Mouse (Mus musculus): ENCODE measurements at regions not wholly inside any gene's neighbourhood (a gene's known extent, or its start where the extent isn't known, plus 50 kb on each side); places are given as distances from the start of the nearest gene placed in this dataset.
A peak's percentile ranks its signal among the peaks of the same experiment; 100 is the strongest.

DNA sequence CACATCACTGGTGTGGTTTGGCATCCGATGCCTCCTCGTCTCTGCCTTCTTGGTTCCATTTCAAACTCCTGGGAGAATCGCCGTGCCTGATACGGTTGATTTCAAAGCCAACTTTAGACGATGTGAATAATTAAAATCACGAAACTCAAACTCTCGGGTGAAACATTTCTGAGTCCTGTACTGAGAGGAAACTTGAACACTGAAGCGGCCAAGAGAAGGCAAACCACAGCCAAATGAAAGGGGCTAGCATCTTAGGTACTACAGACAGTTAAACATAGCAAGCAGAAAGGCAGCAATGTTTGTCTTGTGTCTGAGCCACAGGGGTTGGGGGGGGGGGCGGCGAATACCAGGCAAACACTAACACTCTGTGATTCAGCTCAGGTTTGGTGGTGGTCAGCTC is 588.1 kb upstream of the Klf4 start:
- no peak overlapping the region for H3K4me2 ChIP-seq (ENCODE audit: low read depth, low read length)
- H3K9ac ChIP-seq (ENCODE audit: low read length): no peak overlapping the region
- no peaks in the 10 kb centered on the region for H3K27me3 ChIP-seq (ENCODE audit: control insufficient read depth, insufficient read depth, low read length)
- no peak overlapping the region for H3K27ac ChIP-seq (ENCODE audit: low read length)
- no peaks in the 10 kb centered on the region for H3K9me3 ChIP-seq (replicated peaks; ENCODE audit: control insufficient read depth, low read length)
- 82% methylated on average over 11 of the region's 11 CpGs for WGBS
- no peaks in the 10 kb centered on the region for H3K4me1 ChIP-seq (ENCODE audit: control insufficient read depth, insufficient read depth, low read length)
- no peak overlapping the region for H3K4me3 ChIP-seq (replicated peaks; ENCODE audit: low read length)
- H3K36me3 ChIP-seq (ENCODE audit: control insufficient read depth, insufficient read depth, low read length): no peaks in the 10 kb centered on the region
- no peak for ATAC-seq (ENCODE audit: insufficient read depth, low FRiP score)

DNA sequence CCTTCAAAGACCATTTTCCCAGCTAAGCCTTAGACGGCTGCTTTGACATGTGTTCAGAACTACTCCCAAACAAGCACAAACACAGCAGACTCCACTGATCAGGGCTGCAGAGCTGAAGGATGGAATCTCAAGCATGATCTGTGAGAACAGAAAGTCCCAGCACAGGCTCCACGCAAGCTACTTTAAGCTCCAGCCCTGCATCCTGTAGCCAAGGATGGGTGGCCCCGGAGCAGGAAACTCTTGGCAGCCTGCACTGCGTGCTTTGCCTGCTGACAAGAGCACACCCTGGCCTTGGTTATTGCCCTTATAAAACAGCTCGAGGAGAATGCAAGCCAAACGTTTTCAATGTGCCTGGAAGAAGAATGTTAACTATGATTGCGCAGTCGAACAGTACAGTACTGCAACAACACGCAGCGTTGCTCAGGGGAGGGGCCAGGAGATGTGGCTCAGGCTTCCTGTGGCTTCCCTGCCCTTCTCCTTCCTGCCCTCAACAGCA is 581.5 kb upstream of the Klf4 start:
- H3K4me3 ChIP-seq (replicated peaks; ENCODE audit: low read length): no peak overlapping the region
- ATAC-seq (ENCODE audit: insufficient read depth, low FRiP score): peak; percentile 95
- peaks cover 4% of the 10 kb centered on the region; the same call in 1 of the 2 replicates for H3K4me1 ChIP-seq (ENCODE audit: control insufficient read depth, insufficient read depth, low read length)
- no peaks in the 10 kb centered on the region for H3K36me3 ChIP-seq (ENCODE audit: control insufficient read depth, insufficient read depth, low read length)
- H3K9ac ChIP-seq (ENCODE audit: low read length): peak overlapping the region; percentile 45
- H3K27me3 ChIP-seq (ENCODE audit: control insufficient read depth, insufficient read depth, low read length): no peaks in the 10 kb centered on the region
- H3K4me2 ChIP-seq (ENCODE audit: low read depth, low read length): peak overlapping the region; percentile 40
- WGBS: 9% methylated on average over 10 of the region's 10 CpGs
- peak overlapping the region; percentile 94 for H3K27ac ChIP-seq (ENCODE audit: low read length)
- no peaks in the 10 kb centered on the region for H3K9me3 ChIP-seq (replicated peaks; ENCODE audit: control insufficient read depth, low read length)

DNA sequence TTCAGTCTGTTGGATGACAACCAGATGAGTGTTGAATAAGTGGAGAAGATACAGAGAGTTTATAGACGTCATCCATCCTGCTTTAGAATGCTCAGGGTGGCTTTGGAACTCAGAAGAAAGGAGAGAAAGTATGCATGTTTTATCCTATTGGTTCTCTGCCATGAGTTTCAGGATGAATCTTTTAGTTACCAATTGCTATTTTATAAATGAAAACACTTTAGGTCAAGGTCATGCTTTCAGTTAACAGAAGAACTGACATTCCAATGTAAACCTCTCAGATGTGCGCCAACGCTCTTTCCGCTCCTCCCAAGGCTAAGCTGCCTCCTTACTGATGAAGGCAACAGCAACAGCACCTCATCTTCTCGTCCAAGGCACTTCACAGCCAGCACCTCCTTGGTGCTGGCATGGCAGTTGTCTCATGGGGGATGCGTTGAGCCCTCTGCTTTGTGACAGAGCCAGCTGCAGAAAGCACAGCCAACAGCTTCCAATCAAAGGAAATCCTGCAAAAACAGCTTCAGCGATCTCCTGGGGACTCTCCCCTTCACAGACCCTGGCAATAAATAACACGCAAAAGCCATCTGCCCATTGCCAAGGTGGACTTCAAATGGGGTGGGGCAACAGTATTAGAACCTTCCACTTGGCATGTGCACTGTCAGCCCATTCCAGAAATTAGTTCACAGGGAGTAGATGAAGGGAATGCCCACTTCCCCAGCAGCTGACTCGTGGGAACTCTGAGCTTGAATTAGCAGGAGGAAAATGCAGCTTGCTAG is 580.9 kb upstream of the Klf4 start:
- H3K27ac ChIP-seq (ENCODE audit: low read length): peak overlapping the region; percentile 94
- no peaks in the 10 kb centered on the region for H3K36me3 ChIP-seq (ENCODE audit: control insufficient read depth, insufficient read depth, low read length)
- H3K4me1 ChIP-seq (ENCODE audit: control insufficient read depth, insufficient read depth, low read length): peaks cover 4% of the 10 kb centered on the region; the same call in 1 of the 2 replicates
- 31% methylated on average over 9 of the region's 9 CpGs for WGBS
- H3K9me3 ChIP-seq (replicated peaks; ENCODE audit: control insufficient read depth, low read length): no peaks in the 10 kb centered on the region
- H3K27me3 ChIP-seq (ENCODE audit: control insufficient read depth, insufficient read depth, low read length): no peaks in the 10 kb centered on the region
- no peak overlapping the region for H3K4me3 ChIP-seq (replicated peaks; ENCODE audit: low read length)
- H3K4me2 ChIP-seq (ENCODE audit: low read depth, low read length): peak overlapping the region; percentile 40
- ATAC-seq (ENCODE audit: insufficient read depth, low FRiP score): peak; percentile 38; the same call in 1 of the 2 replicates
- H3K9ac ChIP-seq (ENCODE audit: low read length): peak overlapping the region; percentile 45; the same call in 1 of the 2 replicates

DNA sequence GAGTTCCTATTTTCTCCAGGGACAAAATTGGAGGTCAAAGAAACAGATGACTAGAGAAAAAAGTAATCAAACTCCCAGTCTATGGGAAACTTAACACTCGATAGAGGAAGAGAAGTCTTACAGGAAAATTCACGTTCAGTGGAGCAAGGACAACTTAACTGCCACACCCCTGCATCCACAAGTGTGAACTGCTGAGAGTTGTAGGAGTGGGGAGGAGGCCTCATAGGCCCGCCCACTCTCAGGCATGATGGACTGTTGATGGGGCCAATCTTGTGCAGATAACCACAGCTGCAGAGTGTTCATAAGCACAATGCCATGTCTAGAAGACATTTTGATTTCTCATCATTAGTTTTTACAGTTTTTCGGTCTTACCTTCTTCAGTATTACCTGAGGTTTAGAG is 574.7 kb upstream of the Klf4 start:
- Histone ChIP-seq H3K27me3 (ENCODE audit: control insufficient read depth, insufficient read depth, low read length) (no peaks in the 10 kb centered on the region), H3K36me3 (ENCODE audit: control insufficient read depth, insufficient read depth, low read length) (no peaks in the 10 kb centered on the region), H3K9ac (ENCODE audit: low read length) (no peak overlapping the region), H3K4me1 (ENCODE audit: control insufficient read depth, insufficient read depth, low read length) (no peaks in the 10 kb centered on the region), H3K4me3 (replicated peaks; ENCODE audit: low read length) (no peak overlapping the region), H3K4me2 (ENCODE audit: low read depth, low read length) (no peak overlapping the region), H3K9me3 (replicated peaks; ENCODE audit: control insufficient read depth, low read length) (no peaks in the 10 kb centered on the region), H3K27ac (ENCODE audit: low read length) (no peak overlapping the region)
- ATAC-seq (ENCODE audit: insufficient read depth, low FRiP score): no peak
- WGBS: 67% methylated on average over 4 of the region's 4 CpGs

DNA sequence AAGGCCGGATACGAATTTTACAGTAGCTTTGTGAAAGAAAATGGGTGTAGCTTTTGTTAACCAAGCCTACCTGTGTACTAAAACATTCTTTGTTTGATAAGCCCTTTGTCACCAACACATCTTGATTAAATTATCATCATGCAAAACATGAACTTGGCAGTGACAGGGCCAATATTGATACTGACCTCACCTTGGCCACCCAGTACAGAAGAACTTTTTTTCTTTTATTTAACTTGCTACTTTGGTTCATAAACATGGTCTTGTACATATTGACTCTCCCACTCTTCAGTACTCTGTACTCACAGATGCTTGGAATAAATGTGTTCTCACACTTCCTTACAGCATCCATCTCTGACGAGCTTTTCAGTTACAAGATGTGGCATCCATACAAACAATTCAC is 570.0 kb upstream of the Klf4 start:
- peak; percentile 66; the same call in 1 of the 2 replicates for ATAC-seq (ENCODE audit: insufficient read depth, low FRiP score)
- no peaks in the 10 kb centered on the region for H3K27me3 ChIP-seq (ENCODE audit: control insufficient read depth, insufficient read depth, low read length)
- WGBS: 58% methylated on average over 3 of the region's 3 CpGs
- H3K4me2 ChIP-seq (ENCODE audit: low read depth, low read length): no peak overlapping the region
- no peak overlapping the region for H3K9ac ChIP-seq (ENCODE audit: low read length)
- no peaks in the 10 kb centered on the region for H3K4me1 ChIP-seq (ENCODE audit: control insufficient read depth, insufficient read depth, low read length)
- H3K36me3 ChIP-seq (ENCODE audit: control insufficient read depth, insufficient read depth, low read length): no peaks in the 10 kb centered on the region
- H3K4me3 ChIP-seq (replicated peaks; ENCODE audit: low read length): no peak overlapping the region
- no peaks in the 10 kb centered on the region for H3K9me3 ChIP-seq (replicated peaks; ENCODE audit: control insufficient read depth, low read length)
- no peak overlapping the region for H3K27ac ChIP-seq (ENCODE audit: low read length)

DNA sequence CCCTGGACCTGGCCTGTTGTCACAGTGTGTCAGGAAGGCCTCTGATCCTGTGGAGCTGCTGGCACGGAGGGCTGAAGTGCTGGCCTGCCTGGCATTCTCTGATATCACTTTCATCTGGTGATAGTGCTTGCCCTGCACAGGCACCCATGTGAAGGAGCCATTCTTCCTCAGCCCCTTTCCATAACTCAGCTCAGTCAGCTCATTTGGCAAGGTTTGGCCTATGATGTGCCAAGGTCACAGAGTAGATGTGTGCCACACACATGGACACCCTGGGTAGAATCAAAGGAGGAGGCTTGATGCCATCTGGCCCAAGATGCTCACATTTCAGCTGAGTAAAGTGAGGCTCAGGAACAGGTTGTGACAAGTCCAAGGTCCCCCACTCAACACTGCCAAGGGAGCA is 558.5 kb upstream of the Klf4 start:
- Histone ChIP-seq H3K4me1 (ENCODE audit: control insufficient read depth, insufficient read depth, low read length) (no peaks in the 10 kb centered on the region), H3K27me3 (ENCODE audit: control insufficient read depth, insufficient read depth, low read length) (no peaks in the 10 kb centered on the region), H3K27ac (ENCODE audit: low read length) (no peak overlapping the region), H3K36me3 (ENCODE audit: control insufficient read depth, insufficient read depth, low read length) (no peaks in the 10 kb centered on the region), H3K9ac (ENCODE audit: low read length) (no peak overlapping the region), H3K9me3 (replicated peaks; ENCODE audit: control insufficient read depth, low read length) (no peaks in the 10 kb centered on the region), H3K4me3 (replicated peaks; ENCODE audit: low read length) (no peak overlapping the region), H3K4me2 (ENCODE audit: low read depth, low read length) (no peak overlapping the region)
- WGBS: 89% methylated on average over 1 of the region's 1 CpGs
- no peak for ATAC-seq (ENCODE audit: insufficient read depth, low FRiP score)

DNA sequence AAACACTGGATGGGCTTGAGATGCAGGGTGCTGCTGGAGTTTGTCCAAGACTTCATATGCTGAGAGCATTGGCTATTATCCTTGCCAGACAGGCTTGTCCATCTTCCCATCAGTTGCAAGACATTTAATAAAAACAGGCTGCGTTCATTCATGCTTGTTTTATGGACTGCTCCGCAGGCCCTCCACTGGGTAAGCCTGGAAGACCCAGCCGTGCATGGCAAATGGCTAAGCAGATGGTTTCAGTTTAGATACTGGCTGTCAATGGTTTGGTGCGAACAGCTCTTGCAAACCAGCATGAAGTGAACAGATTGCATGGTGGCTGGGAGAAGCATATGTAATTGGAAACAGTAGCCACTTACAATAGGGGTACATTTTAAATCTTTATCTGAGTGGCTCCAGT is 556.4 kb upstream of the Klf4 start:
- no peak overlapping the region for H3K9ac ChIP-seq (ENCODE audit: low read length)
- no peak overlapping the region for H3K4me2 ChIP-seq (ENCODE audit: low read depth, low read length)
- ATAC-seq (ENCODE audit: insufficient read depth, low FRiP score): no peak
- no peak overlapping the region for H3K27ac ChIP-seq (ENCODE audit: low read length)
- no peak overlapping the region for H3K4me3 ChIP-seq (replicated peaks; ENCODE audit: low read length)
- H3K9me3 ChIP-seq (replicated peaks; ENCODE audit: control insufficient read depth, low read length): no peaks in the 10 kb centered on the region
- H3K27me3 ChIP-seq (ENCODE audit: control insufficient read depth, insufficient read depth, low read length): no peaks in the 10 kb centered on the region
- 68% methylated on average over 4 of the region's 4 CpGs for WGBS
- no peaks in the 10 kb centered on the region for H3K4me1 ChIP-seq (ENCODE audit: control insufficient read depth, insufficient read depth, low read length)
- H3K36me3 ChIP-seq (ENCODE audit: control insufficient read depth, insufficient read depth, low read length): no peaks in the 10 kb centered on the region

DNA sequence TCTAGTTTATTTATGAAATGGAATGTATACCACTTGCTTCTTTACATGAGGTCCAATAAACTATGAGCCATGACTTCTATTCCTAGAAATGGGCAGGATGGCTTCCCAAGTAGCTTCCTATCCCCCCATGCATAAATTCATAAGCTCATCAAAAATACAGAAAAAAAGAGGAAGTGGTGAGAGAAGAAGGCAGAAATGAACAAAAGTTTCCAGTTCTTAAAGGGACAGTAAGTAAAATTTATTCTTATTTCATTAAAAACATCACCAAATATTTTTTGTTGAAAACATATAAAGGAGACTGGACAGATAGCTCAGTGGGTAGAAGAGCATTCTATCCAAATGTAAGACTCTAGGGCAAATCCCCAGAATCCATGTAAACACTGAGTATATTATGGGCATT is 554.0 kb upstream of the Klf4 start:
- Histone ChIP-seq H3K4me2 (ENCODE audit: low read depth, low read length) (no peak overlapping the region), H3K4me1 (ENCODE audit: control insufficient read depth, insufficient read depth, low read length) (no peaks in the 10 kb centered on the region), H3K27me3 (ENCODE audit: control insufficient read depth, insufficient read depth, low read length) (no peaks in the 10 kb centered on the region), H3K27ac (ENCODE audit: low read length) (no peak overlapping the region), H3K36me3 (ENCODE audit: control insufficient read depth, insufficient read depth, low read length) (no peaks in the 10 kb centered on the region), H3K9ac (ENCODE audit: low read length) (no peak overlapping the region), H3K4me3 (replicated peaks; ENCODE audit: low read length) (no peak overlapping the region), H3K9me3 (replicated peaks; ENCODE audit: control insufficient read depth, low read length) (no peaks in the 10 kb centered on the region)
- ATAC-seq (ENCODE audit: insufficient read depth, low FRiP score): no peak

DNA sequence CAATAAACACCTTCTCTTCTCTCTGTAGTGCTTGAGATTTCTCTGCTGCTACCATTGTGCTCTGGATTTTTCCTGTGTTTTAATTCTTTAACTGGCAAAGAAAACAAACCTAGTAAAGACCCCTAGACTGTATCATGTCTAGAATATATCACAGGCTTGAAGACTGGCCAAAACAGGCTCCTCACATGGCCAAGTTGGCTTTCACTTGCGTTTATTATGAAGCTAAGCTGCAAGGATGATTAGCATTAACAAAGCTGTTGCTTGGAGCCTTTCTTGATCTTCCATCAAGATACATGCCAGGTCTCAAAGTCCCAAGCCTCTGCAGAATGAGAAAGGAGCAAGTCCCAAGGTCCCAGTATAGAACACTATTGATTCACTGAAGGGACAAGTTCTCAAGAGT is 551.9 kb upstream of the Klf4 start:
- no peak for ATAC-seq (ENCODE audit: insufficient read depth, low FRiP score)
- Histone ChIP-seq H3K27me3 (ENCODE audit: control insufficient read depth, insufficient read depth, low read length) (no peaks in the 10 kb centered on the region), H3K9ac (ENCODE audit: low read length) (no peak overlapping the region), H3K9me3 (replicated peaks; ENCODE audit: control insufficient read depth, low read length) (no peaks in the 10 kb centered on the region), H3K27ac (ENCODE audit: low read length) (no peak overlapping the region), H3K4me1 (ENCODE audit: control insufficient read depth, insufficient read depth, low read length) (no peaks in the 10 kb centered on the region), H3K4me2 (ENCODE audit: low read depth, low read length) (no peak overlapping the region), H3K4me3 (replicated peaks; ENCODE audit: low read length) (no peak overlapping the region), H3K36me3 (ENCODE audit: control insufficient read depth, insufficient read depth, low read length) (no peaks in the 10 kb centered on the region)
- WGBS: 59% methylated on average over 1 of the region's 1 CpGs

Data from stomach, embryonic 16.5 days (tissue).